Mouse (Mus musculus) gastrocnemius, adult 8-10 months (tissue): ENCODE results near the gene 4930550L24Rik. TPM values are rescaled to one million over a fixed set of nuclear protein-coding genes. Genes with fewer than 3 reads are reported as not detected.

ENCODE experiments used
- DNase-seq, 2 experiments: peaks; one replicate each; pipeline ENCODE4 v3.0.0; 2022; ENCODE audit warnings: low spot score in 2 of 2
- total RNA-seq, 4 experiments: library from RNA; stranded (reverse); gene quantifications; 2 replicates each; pipeline ENCODE4 v1.2.4; 2022

The 4930550L24Rik gene
- not detected for total RNA-seq

- no peak for DNase-seq
Measured at GRCm38 (mm10) chrX:58909060-58909459, at the start of gene 4930550L24Rik. Gene 4930550L24Rik (plus strand): TSS chrX:58909360.

GRCm38 (mm10) chrX:58900753-58901152, 8.4 kb upstream of the 4930550L24Rik start:
- no peak for DNase-seq

GRCm38 (mm10) chrX:58967969-58968368, 58.8 kb downstream of the 4930550L24Rik start:
- no peak for DNase-seq
